Mouse (Mus musculus): ENCODE measurements around the gene Atp5f1.

Atp5f1 gene

GRCm38 (mm10) chr3:105899394-105900147 is 60.3 kb downstream of the Atp5f1 start:
- peak; percentile 90 for DNase-seq

- DNase-seq, result no peak
Measured at GRCm38 (mm10) chr3:105898861-105899260, 61.0 kb downstream of the Atp5f1 start.

GRCm38 (mm10) chr3:105898325-105898724 is 61.6 kb downstream of the Atp5f1 start:
- no peak for DNase-seq

- DNase-seq, result no peak
Measured at GRCm38 (mm10) chr3:105896811-105897210, 63.1 kb downstream of the Atp5f1 start.

GRCm38 (mm10) chr3:105894601-105895592 is 65.0 kb downstream of the Atp5f1 start:
- peak; percentile 43 to 72 for DNase-seq

- no peak for DNase-seq
Measured at GRCm38 (mm10) chr3:105893941-105894391, 65.9 kb downstream of the Atp5f1 start.
